Mouse (Mus musculus) adrenal gland, postnatal 10 days (tissue): Measurements from ENCODE around the gene Lingo2. TPM values are rescaled to one million over a fixed set of nuclear protein-coding genes. Genes with fewer than 3 reads are reported as not detected.
"Not testable (repeated sequence)": the region's sequence is repeated elsewhere in the genome, so short reads cannot be mapped to it uniquely, and the experiment has no call there.

Experiments
- DNase-seq: peaks from one replicate; pipeline ENCODE4 v3.0.0; 2021; ENCODE audit warnings: mixed read lengths
- total RNA-seq, 2 experiments: library from RNA; stranded (reverse); gene quantifications; 2 replicates each; pipeline ENCODE4 v1.2.3; 2021

Lingo2 gene
- total RNA-seq, 2 experiments from 2014 or later = 0.66 to 1.8 TPM

- DNase-seq = no peak
Measured at GRCm38 (mm10) chr4:36078910-36079525, 872.5 kb downstream of the Lingo2 start.

- not testable (repeated sequence) for DNase-seq
Measured at GRCm38 (mm10) chr4:36064701-36065100, 886.8 kb downstream of the Lingo2 start.

GRCm38 (mm10) chr4:36052791-36053376, 898.7 kb downstream of the Lingo2 start:
- DNase-seq = no peak

GRCm38 (mm10) chr4:36040361-36040760, 911.2 kb downstream of the Lingo2 start:
- no peak for DNase-seq

GRCm38 (mm10) chr4:36038742-36039141, 912.8 kb downstream of the Lingo2 start:
- no peak for DNase-seq

GRCm38 (mm10) chr4:36032039-36032438, 919.5 kb downstream of the Lingo2 start:
- DNase-seq = no peak

GRCm38 (mm10) chr4:36014181-36014580, 937.4 kb downstream of the Lingo2 start:
- DNase-seq = peak; percentile 41

- DNase-seq = no peak
Measured at GRCm38 (mm10) chr4:35992005-35992763, 959.4 kb downstream of the Lingo2 start.

GRCm38 (mm10) chr4:35986012-35986411, 965.5 kb downstream of the Lingo2 start:
- no peak for DNase-seq

- DNase-seq = no peak
Measured at GRCm38 (mm10) chr4:35963532-35963931, 988.0 kb downstream of the Lingo2 start.

GRCm38 (mm10) chr4:35951894-35952293, 999.7 kb downstream of the Lingo2 start:
- no peak for DNase-seq

- DNase-seq = no peak
Measured at GRCm38 (mm10) chr4:35951251-35951650, 1000.3 kb downstream of the Lingo2 start.

- no peak for DNase-seq
Measured at GRCm38 (mm10) chr4:35934056-35934661, 1017.4 kb downstream of the Lingo2 start.

- no peak for DNase-seq
Measured at GRCm38 (mm10) chr4:35927722-35928121, 1023.8 kb downstream of the Lingo2 start.

GRCm38 (mm10) chr4:35917453-35917852, 1034.1 kb downstream of the Lingo2 start:
- DNase-seq = no peak

- no peak for DNase-seq
Measured at GRCm38 (mm10) chr4:35897769-35898564, 1053.6 kb downstream of the Lingo2 start.

GRCm38 (mm10) chr4:35885591-35886542, 1065.7 kb downstream of the Lingo2 start:
- no peak for DNase-seq

- peak; percentile 63 for DNase-seq
Measured at GRCm38 (mm10) chr4:35884946-35885460, 1066.5 kb downstream of the Lingo2 start.

- DNase-seq = no peak
Measured at GRCm38 (mm10) chr4:35846518-35846917, 1105.0 kb downstream of the Lingo2 start.

- peak; percentile 1 for DNase-seq
Measured at GRCm38 (mm10) chr4:35845140-35845539, 1106.4 kb downstream of the Lingo2 start.

GRCm38 (mm10) chr4:35844518-35844917, 1107.0 kb downstream of the Lingo2 start:
- DNase-seq = no peak
